Mouse (Mus musculus) left cerebral cortex, postnatal 14 days (tissue): ENCODE data around the gene Epop. TPM values are rescaled to one million over a fixed set of nuclear protein-coding genes. Genes with fewer than 3 reads are reported as not detected.
"Not testable (repeated sequence)": the region's sequence is repeated elsewhere in the genome, so short reads cannot be mapped to it uniquely, and the experiment has no call there.

ENCODE experiments used
- DNase-seq, 2 experiments: peaks; one replicate each; pipeline ENCODE4 v3.0.0; 2021 to 2022; ENCODE audit warnings: low spot score in 2 of 2, mixed read lengths in 1 of 2
- intact Hi-C: fragments of 180-260 bp; cut with DNase I; formaldehyde crosslinking; loops from one replicate; pipeline ENCODE4 v1.15.1; 2025
- total RNA-seq, 2 experiments: library from RNA; stranded (reverse); gene quantifications; 2 replicates each; pipeline ENCODE4 v1.2.3; 2021

The Epop gene
- total RNA-seq, 2 experiments from 2014 or later: 34.7 to 37.7 TPM

DNA sequence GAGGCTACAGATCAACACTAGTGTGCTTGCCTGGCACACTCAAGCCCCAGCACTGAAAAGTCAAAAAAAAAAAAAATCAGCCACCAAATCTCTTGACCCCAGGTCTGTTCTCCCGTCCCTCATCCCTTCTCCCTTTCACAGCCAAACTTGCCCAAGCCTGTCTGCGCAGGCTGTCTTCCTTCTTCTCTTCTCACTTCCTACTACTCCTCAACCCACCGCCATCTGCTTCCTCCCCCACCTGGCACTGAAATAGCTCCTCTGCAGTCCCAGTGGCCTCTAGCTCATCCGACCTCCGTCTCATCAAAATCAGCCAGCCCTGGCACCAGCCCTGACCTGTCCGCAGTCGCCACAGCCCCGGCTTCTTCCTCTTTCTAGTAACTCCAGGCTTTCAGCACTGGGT, 12.2 kb upstream of the Epop start:
- peak; percentile 60 to 71 for DNase-seq
- intact Hi-C loops: loop anchor here (5.0 kb wide), 1 partner anchor 46 kb away; the partner anchor contains the start of gene Cisd3

DNA sequence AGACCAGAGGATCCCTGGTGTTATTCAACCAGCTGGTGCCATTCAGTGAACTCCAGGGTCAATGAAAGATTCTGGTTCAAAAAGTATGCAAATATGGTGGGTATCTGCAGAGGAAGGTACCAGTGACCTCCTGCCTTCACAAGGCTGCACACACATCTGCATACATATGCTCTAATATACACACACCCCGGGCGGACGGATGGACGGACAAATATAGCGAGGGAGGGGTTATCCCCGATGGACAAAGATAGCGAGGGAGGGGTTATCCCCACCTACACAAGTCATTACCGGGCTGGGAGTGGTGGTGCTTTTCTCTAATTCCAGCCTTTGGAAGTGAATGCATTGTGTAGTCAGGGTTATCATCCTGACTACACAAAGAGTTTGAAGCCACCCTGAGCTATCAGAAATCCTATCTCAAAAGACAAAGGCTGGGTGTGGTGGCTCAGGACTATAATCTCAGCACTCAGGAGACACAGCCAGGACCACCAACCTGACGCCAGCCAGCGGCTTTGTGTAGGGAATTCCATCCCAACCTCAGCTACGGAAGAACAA, 6.0 kb upstream of the Epop start:
- intact Hi-C loops: no loop called here
- DNase-seq: no peak

DNA sequence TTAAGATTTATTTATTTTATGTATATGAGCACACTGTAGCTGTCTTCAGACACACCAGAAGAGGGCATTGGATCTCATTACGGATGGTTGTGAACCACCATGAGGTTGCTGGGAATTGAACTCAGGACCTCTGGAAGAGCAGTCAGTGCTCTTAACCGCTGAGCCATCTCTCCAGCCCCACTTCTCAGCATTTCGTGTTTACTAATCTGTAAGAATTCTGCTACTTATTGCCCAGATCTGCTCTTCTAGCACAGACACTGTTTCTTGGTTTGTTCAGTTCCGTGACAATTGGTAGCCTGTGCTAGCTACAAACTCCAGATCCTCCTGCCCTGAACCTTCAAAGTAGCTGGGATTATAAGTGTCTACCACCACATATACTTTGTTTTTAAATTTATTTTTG, 2.9 kb upstream of the Epop start:
- intact Hi-C loops: loop anchor here (5.0 kb wide), 1 partner anchor 60 kb away; no protein-coding TSS in a partner anchor
- not testable (repeated sequence) for DNase-seq

DNA sequence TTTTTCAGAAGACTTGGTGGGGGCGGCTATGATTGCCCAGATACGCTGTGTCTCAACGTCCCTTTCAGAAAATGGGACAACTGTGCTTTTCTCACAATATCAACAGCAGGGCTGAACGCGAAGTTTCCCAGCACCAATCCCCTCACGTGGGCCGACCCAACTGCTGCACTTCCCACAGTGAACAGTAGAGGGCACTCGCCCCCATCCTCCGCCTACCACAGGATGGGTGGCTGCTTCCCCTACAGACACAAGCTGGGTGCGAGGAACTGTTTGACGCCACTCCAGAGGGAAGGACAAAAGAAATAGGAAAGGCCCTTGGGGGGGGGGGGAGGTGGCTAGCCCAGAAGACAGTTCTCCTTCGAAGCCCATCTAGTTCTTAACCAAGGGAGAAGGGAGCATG, 2.4 kb upstream of the Epop start:
- intact Hi-C loops: loop anchor here (5.0 kb wide), 1 partner anchor 60 kb away; no protein-coding TSS in a partner anchor
- DNase-seq: peak; percentile 84 to 86

DNA sequence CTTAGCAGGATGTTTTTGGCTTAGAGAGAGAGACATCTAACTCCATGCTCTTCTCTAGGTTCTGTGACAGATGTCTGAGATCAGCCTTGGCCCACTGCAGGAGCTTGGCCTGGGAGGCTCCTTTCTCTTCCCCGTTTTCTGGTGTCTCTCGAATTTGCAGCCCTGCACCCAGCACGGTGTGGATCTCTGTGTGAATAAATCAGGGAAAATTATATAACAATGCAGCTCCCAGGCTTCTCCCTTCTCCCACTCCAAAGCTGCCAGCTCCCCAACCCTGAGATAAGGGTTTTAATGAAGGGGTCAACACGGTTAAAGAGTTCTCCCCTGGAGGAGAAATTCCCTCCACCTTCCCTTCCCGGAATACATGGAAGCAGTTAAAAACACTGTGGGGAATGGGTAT, 2.0 kb upstream of the Epop start:
- intact Hi-C loops: loop anchor here (5.0 kb wide), 1 partner anchor 61 kb away; no protein-coding TSS in a partner anchor
- DNase-seq: peak in 1 of 2 experiments; percentile 31

DNA sequence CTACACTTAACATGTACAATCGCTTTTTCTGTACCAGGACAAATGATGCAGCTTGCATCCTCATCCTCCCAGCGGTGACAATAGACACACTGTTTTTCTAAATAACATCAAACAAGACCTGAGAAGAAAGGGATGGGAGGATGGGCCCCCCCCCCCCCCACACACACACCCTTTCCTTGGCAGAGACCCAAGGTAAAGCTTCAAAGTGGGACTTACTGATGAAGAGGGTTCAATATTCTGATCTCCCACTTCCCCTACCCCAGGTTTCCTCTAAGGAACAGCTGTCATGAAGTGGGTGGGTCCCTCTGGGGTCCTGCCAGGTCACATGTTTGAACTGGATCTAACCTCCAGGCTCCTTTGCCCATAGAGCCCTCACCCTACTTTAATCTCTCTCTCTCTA, 1.5 kb upstream of the Epop start:
- intact Hi-C loops: loop anchor here (5.0 kb wide), 1 partner anchor 61 kb away; no protein-coding TSS in a partner anchor
- no peak for DNase-seq

DNA sequence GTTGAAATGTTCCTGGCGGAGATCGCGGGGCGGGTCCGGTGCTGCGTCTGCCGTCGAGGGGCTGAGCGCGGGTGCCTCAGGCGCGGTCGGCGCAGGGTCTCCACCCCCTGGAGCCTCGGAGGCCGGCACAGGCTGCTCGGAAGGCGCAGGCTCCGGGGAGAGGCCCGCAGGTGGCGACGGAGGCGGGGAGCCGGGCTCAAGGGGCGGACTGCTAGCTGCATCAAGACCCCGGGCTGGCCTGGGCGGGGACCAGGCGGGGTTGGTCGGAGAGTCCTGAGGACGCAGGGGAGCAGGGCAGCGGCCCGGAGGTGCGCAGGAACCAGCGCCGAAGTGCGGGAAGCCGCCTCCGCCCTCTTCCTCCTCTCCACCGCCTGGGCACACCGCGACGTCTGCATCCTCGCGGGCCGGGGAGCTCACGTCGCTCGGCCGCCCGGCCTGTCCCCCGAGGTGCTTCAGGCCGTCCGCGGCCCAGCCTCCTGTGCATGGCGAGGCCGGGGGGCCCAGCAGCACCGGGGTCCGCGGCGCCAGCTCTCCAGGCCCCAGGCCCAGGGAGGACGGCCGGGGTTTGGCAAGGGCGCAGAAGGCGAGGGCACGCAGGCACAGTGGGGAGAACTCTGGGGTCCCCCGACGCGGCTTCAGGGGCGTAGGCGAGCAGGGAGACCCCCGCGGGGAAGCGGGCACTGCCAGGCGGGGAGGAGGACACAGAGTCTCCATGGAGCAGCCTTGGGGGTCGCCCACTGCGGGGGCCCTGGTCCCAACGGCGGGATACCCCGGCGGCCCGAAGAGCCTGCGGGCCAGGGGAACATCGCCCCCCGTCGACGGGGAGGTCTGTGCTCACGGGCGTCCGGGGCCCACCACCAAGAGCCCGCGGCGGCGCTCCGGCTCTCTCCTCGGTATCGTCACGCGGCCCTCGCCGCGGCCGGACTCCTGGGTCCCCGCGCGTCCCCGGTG, 659 bp downstream of the Epop start:
- no peak for DNase-seq
- intact Hi-C loops: loop anchor here (5.0 kb wide), 1 partner anchor 142 kb away; no protein-coding TSS in a partner anchor

GRCm38 (mm10) chr11:97628303-97628567, 1.3 kb downstream of the Epop start:
- intact Hi-C loops: loop anchor here (5.0 kb wide), 1 partner anchor 141 kb away; no protein-coding TSS in a partner anchor
- DNase-seq: no peak

DNA sequence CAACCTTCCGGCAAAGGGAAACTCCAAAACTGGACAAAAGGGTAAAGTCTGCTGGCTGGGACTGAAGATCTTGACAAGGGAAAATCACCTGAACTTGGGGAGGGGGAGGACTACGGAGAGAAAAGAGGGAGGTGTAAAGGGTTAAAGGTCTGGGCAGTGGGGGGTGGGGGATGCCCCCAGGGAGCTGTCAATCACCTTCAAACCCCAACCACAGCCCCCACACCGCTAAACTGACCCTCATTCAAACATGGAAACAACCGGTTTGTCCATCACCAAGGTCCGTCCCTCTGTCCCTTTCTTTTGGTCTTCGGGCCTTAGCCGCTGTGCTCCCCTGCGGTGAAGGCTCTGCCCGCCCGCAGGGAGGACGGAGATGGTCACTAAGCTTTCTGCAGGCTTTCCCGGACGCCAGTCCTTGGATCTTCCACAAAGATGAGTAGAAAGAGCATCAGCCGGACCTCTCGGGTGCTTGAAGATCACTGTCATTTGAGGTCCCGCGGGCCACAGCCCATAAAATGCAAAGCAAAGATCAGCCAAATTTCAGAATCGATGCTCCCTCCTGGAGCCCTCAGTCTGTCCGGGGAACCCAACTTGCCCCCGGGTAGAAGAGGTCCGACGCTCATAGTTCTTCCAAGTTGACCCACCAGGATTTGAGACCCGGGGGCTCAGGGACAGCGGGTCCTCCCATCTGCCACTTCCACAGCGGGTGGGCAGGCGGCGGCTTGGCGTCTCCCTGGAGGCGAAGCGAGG, 1.8 kb downstream of the Epop start:
- intact Hi-C loops: loop anchor here (5.0 kb wide), 1 partner anchor 140 kb away; no protein-coding TSS in a partner anchor
- no peak for DNase-seq

- intact Hi-C loops: loop anchor here (5.0 kb wide), 1 partner anchor 140 kb away; no protein-coding TSS in a partner anchor
- no peak for DNase-seq
Measured at GRCm38 (mm10) chr11:97626850-97627249, 2.7 kb downstream of the Epop start.

DNA sequence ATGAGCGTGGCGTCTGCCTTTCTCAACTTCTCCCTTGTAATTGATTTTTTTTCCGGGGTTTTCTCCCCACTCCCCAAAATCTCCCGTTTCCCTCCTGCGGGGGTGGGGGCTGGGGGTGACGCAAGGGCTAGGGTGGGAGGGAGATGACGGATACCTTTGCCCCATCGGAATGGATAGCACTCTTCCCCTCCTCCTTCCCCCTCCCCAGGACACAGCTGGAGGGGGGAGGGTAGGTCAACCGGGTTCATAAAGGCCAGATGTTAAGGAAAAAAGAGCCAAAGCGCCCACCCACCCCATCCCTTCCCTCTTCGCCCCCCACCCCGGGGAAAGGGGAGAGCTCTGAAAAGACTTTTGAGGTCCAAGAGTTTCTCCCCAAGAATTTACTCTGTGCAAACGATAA, 3.1 kb downstream of the Epop start:
- intact Hi-C loops: loop anchor here (5.0 kb wide), 1 partner anchor 139 kb away; no protein-coding TSS in a partner anchor
- no peak for DNase-seq

GRCm38 (mm10) chr11:97625551-97625950, 4.0 kb downstream of the Epop start:
- intact Hi-C loops: loop anchor here (5.0 kb wide), 1 partner anchor 138 kb away; no protein-coding TSS in a partner anchor
- no peak for DNase-seq

DNA sequence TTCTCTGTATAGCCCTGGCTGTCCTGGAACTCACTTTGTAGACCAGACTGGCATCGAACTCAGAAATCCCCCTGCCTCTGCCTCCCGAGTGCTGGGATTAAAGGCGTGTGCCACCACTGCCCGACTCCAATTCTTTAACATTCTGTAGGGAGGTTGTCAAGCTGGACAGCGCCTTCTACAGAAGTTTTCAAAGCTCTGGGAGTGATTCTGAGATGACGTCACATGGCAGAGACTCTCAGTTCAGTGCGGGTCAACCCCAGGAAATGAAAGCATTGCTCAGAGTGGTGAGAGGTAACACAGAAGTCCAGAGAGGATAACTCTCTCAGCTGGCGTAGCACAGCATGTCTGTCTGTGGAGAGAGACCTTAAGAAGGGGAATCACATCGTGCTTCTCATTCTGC, 6.3 kb downstream of the Epop start:
- intact Hi-C loops: loop anchor here (2.0 to 5.0 kb wide), 2 partner anchors 92 to 146 kb away; no protein-coding TSS in a partner anchor
- DNase-seq: no peak

DNA sequence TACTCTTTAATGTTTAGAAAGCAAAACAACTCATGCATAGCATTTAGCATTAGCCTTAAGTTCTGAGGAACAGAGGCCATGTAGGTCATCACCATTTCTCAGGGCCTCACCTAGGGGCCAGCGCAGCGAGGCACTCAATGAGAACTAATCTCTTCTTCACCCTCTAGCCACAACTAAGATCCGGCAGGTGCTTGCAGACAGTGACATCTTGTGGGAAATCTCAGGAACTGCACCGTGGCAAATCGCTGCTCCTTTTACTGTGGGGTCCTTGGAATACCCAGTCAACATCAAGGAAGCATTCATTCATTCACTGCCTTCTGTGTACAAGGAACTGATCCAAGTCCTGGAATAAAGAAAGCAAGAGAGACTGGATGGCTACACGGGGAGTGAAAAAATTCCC, 7.1 kb downstream of the Epop start:
- intact Hi-C loops: loop anchor here (2.0 to 5.0 kb wide), 2 partner anchors 92 to 145 kb away; no protein-coding TSS in a partner anchor
- DNase-seq: peak; percentile 75 to 79

DNA sequence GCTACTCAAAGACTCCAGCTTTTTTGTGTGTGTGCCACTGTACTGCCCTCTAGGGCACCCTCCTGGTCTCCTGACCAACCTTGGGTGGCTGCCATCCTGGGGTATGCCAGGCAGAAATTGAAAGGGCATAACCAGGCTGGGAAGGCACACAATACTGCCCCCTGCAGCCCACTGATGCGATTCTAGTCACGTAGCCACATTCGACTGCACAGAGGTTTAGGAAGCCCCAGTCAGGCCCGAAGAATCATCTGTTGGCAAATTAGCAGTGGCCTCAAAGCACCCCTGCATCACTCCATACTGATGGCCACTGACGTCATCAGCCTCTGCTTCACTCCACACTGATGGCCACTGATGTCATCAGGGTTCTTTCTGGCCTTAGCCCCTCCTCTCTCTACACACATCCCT, 10.1 kb downstream of the Epop start:
- peak; percentile 78 to 82 for DNase-seq
- intact Hi-C loops: no loop called here

GRCm38 (mm10) chr11:97618368-97618767, 11.1 kb downstream of the Epop start:
- DNase-seq: no peak
- intact Hi-C loops: no loop called here

GRCm38 (mm10) chr11:97615276-97615675, 14.2 kb downstream of the Epop start:
- DNase-seq: no peak
- intact Hi-C loops: no loop called here

DNA sequence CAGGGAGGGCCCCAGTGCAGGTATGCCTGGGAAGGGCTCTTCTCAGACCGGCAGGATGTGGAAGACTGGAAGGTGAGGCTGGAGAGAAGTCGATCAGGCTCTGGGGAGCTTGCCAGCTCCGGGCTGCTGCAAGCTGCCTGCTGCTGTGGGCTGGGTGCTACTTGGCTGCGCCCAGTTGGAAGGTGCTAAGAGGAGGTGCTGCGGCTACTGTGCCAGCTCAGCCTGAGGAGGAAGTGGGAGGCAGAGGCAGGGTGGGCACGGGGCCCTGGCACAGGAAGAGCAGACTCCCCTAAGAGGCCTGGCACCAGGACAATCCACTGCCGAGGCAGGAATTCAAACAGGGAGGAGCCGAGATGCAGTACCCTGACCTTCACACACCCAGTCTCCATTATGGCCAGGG, 18.4 kb downstream of the Epop start:
- peak; percentile 75 to 83 for DNase-seq
- intact Hi-C loops: no loop called here

DNA sequence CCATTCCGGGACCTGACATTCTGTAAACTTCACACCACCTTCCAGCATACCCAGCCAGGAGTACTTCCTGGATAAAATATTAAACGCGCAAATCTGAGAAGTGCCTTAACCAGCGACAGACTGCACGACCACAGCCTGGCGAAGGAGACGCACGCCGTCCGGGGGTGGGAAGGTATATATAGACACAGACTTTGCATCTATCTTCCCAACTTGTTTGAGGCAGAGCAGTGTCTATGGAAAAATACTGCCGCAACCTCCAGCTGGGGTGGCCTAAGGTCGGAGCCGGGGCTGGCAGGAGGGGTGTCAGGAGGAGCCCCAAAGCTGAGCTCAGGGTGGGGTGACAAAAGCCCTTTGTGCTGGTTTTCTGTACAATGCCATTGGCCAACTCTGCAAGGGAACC, 19.8 kb downstream of the Epop start:
- peak; percentile 71 to 83 for DNase-seq
- intact Hi-C loops: no loop called here

DNA sequence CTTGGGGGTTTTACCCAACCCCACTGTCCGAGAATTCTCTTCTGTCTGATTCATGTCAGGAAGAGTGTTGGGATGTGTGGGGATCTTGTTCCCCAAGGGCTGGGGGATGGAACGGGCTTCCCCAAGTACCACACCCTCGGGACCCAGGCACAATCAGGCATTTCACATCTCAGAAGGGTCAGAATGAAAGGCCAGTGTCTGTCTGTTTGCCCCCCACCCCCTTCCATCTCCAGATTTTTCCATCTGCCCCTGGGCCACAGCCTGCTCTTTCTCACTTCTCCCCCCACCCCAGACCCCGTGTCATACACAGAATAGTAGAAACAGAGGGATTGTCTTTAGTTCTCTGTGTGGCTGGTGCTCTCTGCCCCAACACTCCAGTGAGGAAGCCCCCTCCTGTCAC, 20.6 kb downstream of the Epop start:
- no peak for DNase-seq
- intact Hi-C loops: no loop called here
